Mouse (Mus musculus) colon, adult 2 months (tissue): ENCODE measurements around the gene Gm8104. TPM values are rescaled to one million over a fixed set of nuclear protein-coding genes. Genes with fewer than 3 reads are reported as not detected.

Experiments used
- polyA plus RNA-seq: library from polyadenylated mRNA; depleted of rRNA; stranded (reverse); fragments of >200 nt; gene quantifications from 2 replicates; pipeline ENCODE4 v1.2.3, GENCODE M21; 2012; rRNA removed

Gene Gm8104
- not detected in 2 replicates for polyA plus RNA-seq

GRCm38 (mm10) chr14:43100301-43100700 lies at the start of gene Gm8104:
Gene Gm8104 (plus strand): TSS chr14:43100601.

GRCm38 (mm10) chr14:43076543-43076942 lies 23.9 kb upstream of the Gm8104 start, which contains the start of gene Gm8094:
Gene Gm8094 (minus strand): TSS chr14:43076643.

Other genes starting within 250 kb of the Gm8104 start
- gene Gm21977, start 247.1 kb upstream of the Gm8104 start, polyA plus RNA-seq, result not detected in 2 replicates
- not detected in 2 replicates for gene Gm8082, start 107.0 kb upstream of the Gm8104 start, polyA plus RNA-seq
- not detected in 2 replicates for gene Gm10376, start 85.0 kb upstream of the Gm8104 start, polyA plus RNA-seq
- gene Gm8094, start 24.0 kb upstream of the Gm8104 start, polyA plus RNA-seq, result not detected in 2 replicates
- not detected in 2 replicates for gene Gm7233, start 79.3 kb downstream of the Gm8104 start, polyA plus RNA-seq
- not detected in 2 replicates for gene Gm8122, start 134.7 kb downstream of the Gm8104 start, polyA plus RNA-seq
- not detected in 2 replicates for gene Gm8126, start 158.0 kb downstream of the Gm8104 start, polyA plus RNA-seq
- gene Gm9732, start 174.4 kb downstream of the Gm8104 start, polyA plus RNA-seq, result not detected in 2 replicates
- gene Gm8127, start 193.2 kb downstream of the Gm8104 start, polyA plus RNA-seq, result not detected in 2 replicates
- gene 1700001F09Rik, start 247.2 kb downstream of the Gm8104 start, polyA plus RNA-seq, result not detected in 2 replicates